Mouse (Mus musculus) liver, embryonic 14 days (tissue): ENCODE data around the gene Mthfs. TPM values are rescaled to one million over a fixed set of nuclear protein-coding genes. Genes with fewer than 3 reads are reported as not detected.

ENCODE experiments used
- polyA plus RNA-seq: library from polyadenylated mRNA; depleted of rRNA; stranded (reverse); fragments of >200 nt; gene quantifications from 2 replicates; pipeline ENCODE4 v1.2.3, GENCODE M21; 2012; rRNA removed

Mthfs gene
- polyA plus RNA-seq, result 8.7 and 9.0 TPM in 2 replicates

DNA sequence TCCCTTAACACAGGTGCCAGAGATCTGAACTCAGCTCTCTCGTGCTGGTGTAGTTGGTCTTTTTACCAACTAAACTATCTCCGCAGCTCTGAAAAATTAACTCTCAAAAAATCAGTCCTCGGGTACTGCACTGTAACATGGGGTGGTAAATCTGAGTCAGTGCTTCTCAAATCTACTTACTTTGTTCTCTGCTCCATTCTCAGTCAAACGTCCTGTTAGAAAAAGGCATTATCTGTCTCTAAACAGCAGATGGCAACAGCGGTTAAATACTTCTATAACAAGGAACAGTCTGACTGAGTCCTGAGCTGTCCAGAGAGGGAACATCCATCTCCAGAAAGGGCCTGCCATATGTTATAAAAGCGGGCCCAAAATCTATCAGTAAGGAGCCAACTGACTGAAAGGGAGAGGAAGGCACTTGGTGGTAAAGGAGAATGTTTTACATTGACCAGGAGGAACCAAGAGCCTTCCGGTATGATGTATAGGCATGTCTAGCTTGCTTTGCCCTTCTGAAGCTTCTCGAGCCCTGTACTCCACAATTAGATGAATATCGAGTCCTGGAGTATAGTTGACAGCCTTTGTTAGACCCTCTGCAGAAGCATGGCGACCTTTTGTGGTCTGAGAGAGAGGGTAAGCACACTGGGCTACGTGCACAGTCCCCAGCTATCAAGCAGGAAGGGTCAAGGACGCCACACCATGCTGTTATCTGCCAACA lies at the start of gene Mthfs:
Mthfs (plus strand) TSS at position 324 of the 712 bp plus-strand sequence.

DNA sequence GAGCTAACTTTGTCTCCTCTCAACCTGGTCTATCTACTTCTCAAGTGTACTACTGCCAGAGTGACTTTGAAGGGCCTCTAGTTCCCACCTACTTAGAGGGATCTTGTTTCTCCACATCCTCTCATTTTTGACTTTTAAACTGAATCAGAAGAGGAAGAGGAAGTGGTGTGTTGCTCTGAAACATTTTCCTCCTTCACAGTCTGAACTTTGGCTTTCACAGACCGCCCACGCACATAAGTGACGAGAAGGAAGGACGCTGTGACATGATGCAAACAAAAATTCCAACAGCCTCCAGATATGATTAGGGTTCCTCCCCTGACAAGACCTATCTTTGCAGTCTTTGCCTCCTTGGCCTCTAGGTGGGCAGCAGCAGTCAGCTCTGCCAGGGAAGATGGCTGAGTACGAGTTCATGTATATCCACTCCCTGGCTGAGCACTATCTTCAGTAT lies 11.5 kb upstream of the Mthfs start, which contains the start of the genes Bcl2a1b and Gm29094:
Bcl2a1b (plus strand) TSS at position 241 of the 448 bp plus-strand sequence.
Gm29094 (plus strand) TSS at position 411 of the 448 bp plus-strand sequence.

Other genes starting within 250 kb of the Mthfs start
- gene Trim43b, start 117.8 kb upstream of the Mthfs start, polyA plus RNA-seq, result not detected in 2 replicates
- 0.89 and 1.1 TPM in 2 replicates for gene Bcl2a1b, start 11.5 kb upstream of the Mthfs start, polyA plus RNA-seq
- not detected in 2 replicates for gene Gm29094, start 11.3 kb upstream of the Mthfs start, polyA plus RNA-seq